Mouse (Mus musculus) heart, postnatal 0 days (tissue): ENCODE results near the gene Bhlhe40.

Experiments
- CTCF ChIP-seq: IDR thresholded peaks from 2 replicates; pipeline ENCODE4 v1.5.1; 2016; ENCODE audit warnings: antibody characterized with exemption, control low read depth, low read depth
- EP300 ChIP-seq: IDR thresholded peaks from 2 replicates; pipeline ENCODE4 v1.6.1; 2016; ENCODE audit warnings: antibody characterized with exemption, low read depth

DNA sequence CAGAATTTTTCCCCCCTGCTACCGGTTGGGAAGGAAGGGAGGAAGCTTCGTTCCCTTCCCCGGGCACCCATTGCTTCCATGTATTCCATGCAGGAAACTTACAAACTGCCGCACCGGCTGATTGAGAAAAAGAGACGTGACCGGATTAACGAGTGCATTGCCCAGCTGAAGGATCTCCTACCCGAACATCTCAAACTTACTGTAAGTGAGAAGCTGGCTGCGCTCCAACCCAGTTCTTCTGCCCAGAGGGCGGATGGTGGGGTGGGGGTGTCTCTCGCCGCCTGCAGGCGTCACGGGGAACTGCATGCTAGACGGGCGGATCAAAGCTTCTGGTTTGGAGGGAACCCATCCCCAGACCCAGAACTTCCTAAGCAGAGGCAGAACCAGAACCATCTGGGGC lies 983 bp downstream of the Bhlhe40 start:
- TF ChIP-seq CTCF = peak; percentile 89
- TF ChIP-seq EP300 = no peak; the same call in 1 of the 2 replicates
